Mouse (Mus musculus): ENCODE data around the gene Apobec3.

- TF ChIP-seq CTCF (IDR thresholded peaks at IDR 0.05; ENCODE audit: low read depth, low read length) (no peak), POLR2A (IDR thresholded peaks at IDR 0.05; ENCODE audit: insufficient read depth, low read length) (peak; percentile 39)
These were observed 42.4 kb downstream of the Apobec3 start for GRCm38 (mm10) chr15:79933670-79934514.

Measured in ES-Bruce4 (cell line).